Mouse (Mus musculus) erythroblast, embryonic 14.5 days (primary cell): ENCODE results near the gene 2310030G06Rik. TPM values are rescaled to one million over a fixed set of nuclear protein-coding genes. Genes with fewer than 3 reads are reported as not detected.

ENCODE experiments used
- H3K27me3 ChIP-seq: 2 replicates; pipeline ENCODE4 v1.6.1; 2012; ENCODE audit warnings: inconsistent platforms; ENCODE audit not compliant: control insufficient read depth
- H3K36me3 ChIP-seq: 2 replicates; pipeline ENCODE4 v1.6.1; 2012; ENCODE audit warnings: mild to moderate bottlenecking, inconsistent platforms; ENCODE audit not compliant: control insufficient read depth
- H3K4me1 ChIP-seq: 2 replicates; pipeline ENCODE4 v1.6.1; 2012; ENCODE audit warnings: inconsistent platforms; ENCODE audit not compliant: control insufficient read depth
- H3K4me3 ChIP-seq: replicated peaks from 2 replicates; pipeline ENCODE3; 2012; ENCODE audit warnings: moderate library complexity, mild to moderate bottlenecking, inconsistent platforms
- H3K9me3 ChIP-seq: 2 replicates; pipeline ENCODE4 v1.6.1; 2012; ENCODE audit warnings: low read length, inconsistent platforms, mixed read lengths; ENCODE audit not compliant: control insufficient read depth
- GATA1 ChIP-seq: IDR thresholded peaks from 2 replicates; pipeline ENCODE4 v1.6.1; 2012; ENCODE audit warnings: low read length, inconsistent platforms, mixed read lengths
- TAL1 ChIP-seq: IDR thresholded peaks from 3 replicates; pipeline ENCODE4 v1.6.1; 2012; ENCODE audit warnings: low read length, inconsistent platforms, mixed read lengths
- polyA plus RNA-seq: library from polyadenylated mRNA; stranded (reverse); fragments of >175 nt; gene quantifications from 2 replicates; pipeline ENCODE4 v1.2.3, GENCODE M21; 2012

2310030G06Rik gene
- polyA plus RNA-seq, 1 experiment = not detected

DNA sequence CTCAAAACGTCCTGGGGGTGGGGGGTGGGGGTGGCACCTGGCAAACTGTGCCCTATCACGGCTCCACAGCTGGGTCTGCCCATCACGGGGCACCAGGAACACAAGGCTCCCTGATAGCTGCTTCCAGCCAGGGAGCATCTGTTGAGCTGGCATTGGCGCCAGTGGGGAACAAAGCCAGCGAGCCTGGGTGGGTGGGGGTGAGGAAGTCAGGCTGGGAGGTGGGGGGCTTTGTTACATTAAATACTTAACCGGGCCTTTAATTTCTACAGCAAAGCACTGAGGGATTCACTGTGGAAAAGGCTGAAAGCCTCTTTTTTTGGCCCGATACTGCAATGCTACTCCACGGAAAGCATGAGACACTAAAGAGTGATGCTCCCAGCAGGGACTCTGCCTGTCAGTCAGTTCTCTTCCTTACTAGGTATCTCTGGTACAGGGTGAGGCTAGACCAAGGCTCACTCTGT is 23.9 kb downstream of the 2310030G06Rik start:
- H3K27me3 ChIP-seq = peaks cover 25% of the 10 kb centered on the region
- no peak overlapping the region for H3K4me3 ChIP-seq
- no peak for TF ChIP-seq TAL1
- no peak for TF ChIP-seq GATA1
- no peaks in the 10 kb centered on the region for H3K36me3 ChIP-seq
- no peaks in the 10 kb centered on the region for H3K9me3 ChIP-seq
- H3K4me1 ChIP-seq = no peaks in the 10 kb centered on the region

DNA sequence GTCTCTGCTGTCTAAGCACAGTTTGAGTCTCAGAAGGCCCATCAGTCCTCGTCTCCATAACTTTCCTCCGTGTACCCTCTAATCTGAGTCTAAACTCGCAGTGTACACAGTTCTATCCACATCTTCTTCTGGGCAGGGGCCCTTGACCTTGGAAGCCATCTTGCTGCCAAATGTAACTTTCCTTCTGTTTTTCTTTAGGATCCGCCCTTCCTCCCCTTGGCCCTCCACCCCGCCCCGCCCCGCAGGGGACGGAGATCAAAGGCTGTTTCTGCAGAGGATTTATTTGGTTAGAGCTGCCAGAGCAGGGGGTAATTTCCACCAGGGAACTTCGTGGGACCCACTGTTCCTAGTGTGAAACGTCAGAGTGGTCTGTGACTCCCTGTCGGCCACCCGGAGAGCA is 25.3 kb downstream of the 2310030G06Rik start:
- H3K27me3 ChIP-seq = peaks cover 12% of the 10 kb centered on the region
- no peaks in the 10 kb centered on the region for H3K9me3 ChIP-seq
- no peak overlapping the region for H3K4me3 ChIP-seq
- TF ChIP-seq TAL1 (no peak), GATA1 (no peak)
- H3K4me1 ChIP-seq = no peaks in the 10 kb centered on the region
- H3K36me3 ChIP-seq = no peaks in the 10 kb centered on the region

DNA sequence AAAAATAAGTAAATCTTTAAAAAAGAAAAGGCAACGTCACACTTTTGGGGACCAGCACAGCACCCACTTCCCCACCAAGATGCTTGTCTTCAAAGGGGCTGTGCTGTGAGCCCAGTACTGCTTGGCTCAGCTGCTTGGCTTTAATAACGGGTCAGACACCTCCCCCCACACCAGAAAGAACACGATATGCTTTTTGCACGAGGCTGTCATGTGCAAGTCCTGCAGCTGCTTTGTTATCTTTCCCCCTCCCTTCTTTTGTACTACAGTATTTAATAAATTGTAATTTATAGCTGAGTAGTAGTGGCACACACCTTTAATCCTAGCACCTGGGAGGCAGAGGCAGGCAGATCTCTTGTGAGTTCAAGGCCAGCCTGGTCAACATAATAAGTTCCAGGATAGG is 27.5 kb downstream of the 2310030G06Rik start:
- no peaks in the 10 kb centered on the region for H3K4me1 ChIP-seq
- TF ChIP-seq TAL1 (no peak), GATA1 (no peak)
- no peaks in the 10 kb centered on the region for H3K36me3 ChIP-seq
- no peak overlapping the region for H3K4me3 ChIP-seq
- peaks cover 2% of the 10 kb centered on the region; the same call in 1 of the 2 replicates for H3K27me3 ChIP-seq
- H3K9me3 ChIP-seq = no peaks in the 10 kb centered on the region

DNA sequence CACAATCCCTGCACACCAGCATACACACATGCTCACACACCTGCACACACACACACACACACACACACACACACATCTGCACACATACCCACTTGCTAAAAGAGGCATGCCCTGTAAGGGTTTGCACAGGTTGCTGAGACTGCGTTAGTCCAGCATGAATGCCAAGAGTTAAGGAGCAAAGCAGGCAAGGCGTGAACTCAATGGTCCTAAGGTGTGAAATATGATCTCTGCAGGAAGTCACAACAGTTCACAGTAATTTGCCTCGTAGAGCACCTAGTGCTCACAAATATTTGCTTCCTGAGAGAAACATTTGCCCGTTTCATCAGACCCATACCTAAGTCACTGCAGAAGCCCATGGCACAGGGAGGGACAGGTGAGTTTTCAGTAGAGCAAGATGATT is 32.1 kb downstream of the 2310030G06Rik start:
- no peak for TF ChIP-seq TAL1
- no peak for TF ChIP-seq GATA1
- Histone ChIP-seq H3K9me3 (no peaks in the 10 kb centered on the region), H3K36me3 (no peaks in the 10 kb centered on the region), H3K4me1 (no peaks in the 10 kb centered on the region), H3K4me3 (no peak overlapping the region), H3K27me3 (0 out of 2 replicates have a peak, but pooled peaks cover 2% of the 10 kb centered on the region)

DNA sequence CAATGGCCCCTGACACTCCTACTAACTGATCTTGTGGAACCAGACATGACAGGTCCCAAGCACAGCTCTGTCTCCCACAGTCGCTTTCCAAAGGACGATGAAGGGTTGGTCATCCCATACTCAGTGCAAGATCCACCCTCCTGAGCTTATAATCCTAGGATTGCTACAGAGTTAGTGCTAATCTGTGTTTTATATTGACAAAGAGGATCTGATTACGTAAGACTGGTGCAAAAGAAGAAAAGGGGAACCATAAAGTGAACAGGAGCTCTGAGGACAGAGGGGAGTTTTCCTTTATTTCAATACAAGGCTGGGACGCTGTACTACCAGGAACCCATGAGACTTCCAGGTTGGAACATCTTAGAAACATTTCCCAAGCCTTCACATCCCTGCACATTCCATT is 35.0 kb downstream of the 2310030G06Rik start:
- Histone ChIP-seq H3K4me1 (no peaks in the 10 kb centered on the region), H3K36me3 (no peaks in the 10 kb centered on the region), H3K27me3 (0 out of 2 replicates have a peak, but pooled peaks cover 2% of the 10 kb centered on the region), H3K4me3 (no peak overlapping the region), H3K9me3 (no peaks in the 10 kb centered on the region)
- TF ChIP-seq TAL1 = no peak
- no peak for TF ChIP-seq GATA1

DNA sequence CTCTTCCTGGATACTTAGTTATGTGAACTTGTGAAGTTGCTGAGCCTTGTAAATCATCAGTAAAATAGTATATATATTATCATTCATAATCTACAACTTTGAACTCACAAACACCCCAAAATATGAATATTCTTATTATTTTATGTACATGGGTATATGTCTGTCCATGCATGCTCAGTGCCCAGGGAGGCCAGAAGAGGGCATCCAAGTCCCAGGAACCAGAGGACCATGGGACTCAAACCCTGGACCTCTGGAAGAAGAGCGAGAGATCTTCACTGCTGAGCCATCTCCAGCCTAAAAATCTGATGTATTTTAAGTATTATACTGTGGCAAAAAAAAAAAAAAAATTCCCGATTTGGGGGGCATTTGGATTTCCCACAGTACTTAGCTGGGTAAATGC is 37.2 kb downstream of the 2310030G06Rik start:
- Histone ChIP-seq H3K4me3 (no peak overlapping the region), H3K9me3 (no peaks in the 10 kb centered on the region), H3K4me1 (no peaks in the 10 kb centered on the region), H3K27me3 (no peaks in the 10 kb centered on the region), H3K36me3 (no peaks in the 10 kb centered on the region)
- TF ChIP-seq TAL1 = no peak
- TF ChIP-seq GATA1 = no peak

DNA sequence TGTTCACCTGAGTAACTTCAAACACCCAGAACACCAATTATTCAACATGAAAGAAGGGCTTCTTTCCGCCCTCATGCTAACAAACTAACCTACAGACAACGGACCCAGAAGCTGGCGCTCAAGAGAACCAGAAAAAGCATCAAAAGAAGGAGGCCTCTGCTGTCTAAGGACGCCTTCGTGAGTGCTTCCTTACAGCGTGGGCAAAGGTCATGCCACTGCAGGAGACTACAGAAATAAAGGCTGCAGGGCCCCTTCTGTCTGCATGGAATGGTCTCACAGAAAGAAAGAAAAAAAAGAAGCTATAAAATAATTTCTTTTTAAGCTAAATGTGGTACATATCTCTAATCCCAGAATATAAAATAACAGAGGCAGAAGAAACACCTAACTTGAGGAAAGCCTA is 41.4 kb downstream of the 2310030G06Rik start:
- Histone ChIP-seq H3K36me3 (no peaks in the 10 kb centered on the region), H3K4me3 (no peak overlapping the region), H3K27me3 (peaks cover 28% of the 10 kb centered on the region), H3K4me1 (no peaks in the 10 kb centered on the region), H3K9me3 (no peaks in the 10 kb centered on the region; the same call in 1 of the 2 replicates)
- TF ChIP-seq GATA1 (no peak), TAL1 (no peak)

DNA sequence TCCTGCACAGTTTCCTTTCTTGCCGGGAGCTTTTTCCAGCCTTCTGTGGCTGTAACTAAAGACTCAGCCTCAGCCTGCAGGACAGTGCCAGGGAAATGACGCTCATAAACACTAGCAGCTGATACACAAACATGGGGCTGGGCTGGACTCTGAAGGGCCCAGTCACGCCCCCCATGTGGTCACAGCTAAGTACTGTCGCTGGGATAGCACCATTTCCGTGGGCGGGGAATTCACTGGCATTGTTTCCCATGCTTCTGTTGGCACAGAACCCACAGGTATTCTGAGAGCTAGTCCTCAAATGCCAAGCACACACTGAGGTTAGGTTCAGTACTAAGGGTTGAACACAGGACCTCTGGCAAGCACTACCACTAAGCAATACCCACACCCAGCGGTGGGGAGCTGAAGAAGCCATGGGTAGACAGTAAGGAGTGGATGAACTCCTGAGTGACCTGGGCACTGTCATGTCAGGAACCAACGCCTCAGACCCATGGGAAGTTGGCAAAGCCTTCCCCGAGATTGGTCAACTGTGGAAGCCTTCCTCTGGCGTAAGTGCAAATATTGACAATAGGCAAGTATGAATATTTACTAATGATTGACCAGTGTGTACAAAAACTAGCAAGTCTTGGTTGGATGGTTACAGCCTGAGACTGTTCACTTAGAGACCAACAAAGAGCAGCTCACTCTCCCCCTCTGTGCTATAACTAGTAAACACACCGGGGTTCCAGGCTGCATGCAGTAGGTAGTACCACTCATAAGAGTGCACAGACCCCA is 45.2 kb downstream of the 2310030G06Rik start:
- peaks cover 5% of the 10 kb centered on the region; the same call in 1 of the 2 replicates for H3K9me3 ChIP-seq
- no peak for TF ChIP-seq TAL1
- no peak for TF ChIP-seq GATA1
- H3K27me3 ChIP-seq = peaks cover 66% of the 10 kb centered on the region
- H3K4me1 ChIP-seq = peaks cover 3% of the 10 kb centered on the region
- H3K36me3 ChIP-seq = no peaks in the 10 kb centered on the region
- H3K4me3 ChIP-seq = no peak overlapping the region

DNA sequence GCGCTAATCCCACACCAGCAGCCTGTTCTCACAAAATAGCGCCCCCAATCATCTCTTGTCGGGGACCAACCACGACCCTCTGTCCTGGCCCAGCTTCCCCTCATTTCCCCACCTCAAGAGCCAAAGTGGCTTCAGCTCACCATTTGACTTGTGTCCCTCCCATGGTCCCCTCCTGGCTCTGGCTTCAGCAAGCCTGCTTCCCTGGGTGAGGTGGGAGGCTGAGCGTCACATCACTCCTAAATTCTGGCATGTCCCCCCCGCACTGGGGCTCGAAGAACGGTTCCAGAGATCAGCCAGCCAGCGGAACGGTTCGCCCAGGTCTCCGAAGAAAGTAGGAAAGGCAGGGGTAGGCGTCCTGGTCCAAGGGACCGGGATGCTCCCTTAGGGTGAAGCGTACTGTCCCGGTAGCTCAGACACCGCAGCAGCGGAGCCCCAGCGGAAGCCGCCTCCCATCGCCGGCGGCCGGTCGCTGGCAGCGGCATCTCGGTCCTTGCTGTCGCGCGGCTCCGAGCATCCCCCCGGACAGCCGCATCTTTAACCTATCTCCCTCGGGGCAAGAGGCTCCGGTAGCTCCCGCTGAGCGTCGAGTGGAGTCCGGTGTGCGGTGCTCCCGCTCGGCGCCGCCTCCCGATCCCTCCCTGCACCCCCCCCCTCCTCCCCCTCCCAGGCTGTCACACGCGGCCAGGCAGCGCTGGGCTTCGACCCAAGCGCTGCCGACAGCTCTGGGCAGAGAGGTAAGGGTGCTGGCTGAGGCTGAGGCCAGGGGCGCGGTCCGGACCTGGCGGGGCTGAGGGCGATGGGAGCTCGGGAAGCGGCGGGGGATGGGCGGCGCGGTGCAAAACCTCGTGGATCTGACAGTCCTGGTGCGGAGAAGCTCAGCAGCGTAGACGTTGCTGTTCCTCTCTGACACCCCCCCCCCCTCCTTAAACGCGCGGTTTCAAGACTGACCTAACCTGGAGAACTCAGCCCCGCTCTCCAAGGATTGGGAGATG is 47.6 kb downstream of the 2310030G06Rik start:
- peak overlapping the region; percentile 21 for H3K4me3 ChIP-seq
- peaks cover 79% of the 10 kb centered on the region for H3K27me3 ChIP-seq
- no peaks in the 10 kb centered on the region for H3K36me3 ChIP-seq
- H3K4me1 ChIP-seq = peaks cover 3% of the 10 kb centered on the region
- TF ChIP-seq TAL1 (no peak), GATA1 (no peak)
- peaks cover 5% of the 10 kb centered on the region; the same call in 1 of the 2 replicates for H3K9me3 ChIP-seq
